Mouse (Mus musculus) kidney, adult 11 months (tissue): ENCODE data around the gene Lrfn4.

Source experiments
- DNase-seq: peaks from one replicate; pipeline ENCODE4 v3.0.0; 2022

The Lrfn4 gene

GRCm38 (mm10) chr19:4615151-4616093 lies at the start of gene Lrfn4:
TSS of gene Lrfn4 (minus strand) at chr19:4615667.
- DNase-seq = peak; percentile 77

GRCm38 (mm10) chr19:4658156-4658555 lies 42.7 kb upstream of the Lrfn4 start:
- DNase-seq = no peak

DNA sequence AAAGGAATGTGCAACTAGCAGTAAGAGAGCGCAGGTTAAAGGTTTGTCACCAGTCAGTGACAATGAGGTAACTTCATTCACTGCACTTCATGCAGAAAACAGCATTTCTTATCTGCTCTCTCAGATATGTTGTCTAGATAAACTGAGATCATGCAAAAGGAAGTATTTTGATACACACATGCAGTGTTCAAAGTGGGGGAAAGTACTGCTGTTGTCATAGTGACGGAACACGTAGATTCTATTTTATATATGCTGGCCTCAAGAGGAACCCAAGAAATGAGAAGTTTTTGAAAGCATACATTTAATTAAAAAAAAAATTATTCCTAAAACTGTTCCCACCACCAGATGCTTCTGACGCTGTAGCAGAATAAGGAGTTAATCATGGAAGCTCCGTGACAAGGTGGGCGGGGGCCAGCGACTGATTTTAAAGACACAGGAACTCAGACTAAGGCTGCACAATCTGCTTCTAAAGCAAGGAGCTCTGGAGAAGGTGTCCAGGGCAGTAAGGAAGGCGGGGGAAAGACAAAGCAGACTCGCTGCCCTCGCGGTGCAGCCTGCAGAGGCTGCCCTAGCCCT lies 31.5 kb upstream of the Lrfn4 start:
- no peak for DNase-seq

DNA sequence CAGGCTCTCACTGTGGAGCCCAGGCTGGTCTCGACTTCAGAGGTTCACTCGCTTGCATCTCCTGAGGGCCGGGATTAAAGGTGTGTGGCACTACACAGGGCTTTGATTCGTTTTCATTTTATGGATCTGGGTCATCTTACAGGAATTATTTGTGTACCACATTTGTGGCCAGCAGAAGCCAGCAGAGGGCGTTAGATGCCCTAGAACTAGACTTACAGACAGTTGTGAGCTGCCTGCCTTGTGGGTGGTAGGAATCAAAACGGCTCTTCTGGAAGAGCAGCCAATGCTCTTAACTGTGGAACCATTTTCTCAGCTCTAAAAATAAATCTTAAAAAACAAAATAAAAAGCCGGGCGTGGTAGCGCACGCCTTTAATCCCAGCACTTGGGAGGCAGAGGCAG lies 28.8 kb upstream of the Lrfn4 start:
- peak; percentile 21 for DNase-seq

GRCm38 (mm10) chr19:4635986-4636385 lies 20.5 kb upstream of the Lrfn4 start:
- no peak for DNase-seq

DNA sequence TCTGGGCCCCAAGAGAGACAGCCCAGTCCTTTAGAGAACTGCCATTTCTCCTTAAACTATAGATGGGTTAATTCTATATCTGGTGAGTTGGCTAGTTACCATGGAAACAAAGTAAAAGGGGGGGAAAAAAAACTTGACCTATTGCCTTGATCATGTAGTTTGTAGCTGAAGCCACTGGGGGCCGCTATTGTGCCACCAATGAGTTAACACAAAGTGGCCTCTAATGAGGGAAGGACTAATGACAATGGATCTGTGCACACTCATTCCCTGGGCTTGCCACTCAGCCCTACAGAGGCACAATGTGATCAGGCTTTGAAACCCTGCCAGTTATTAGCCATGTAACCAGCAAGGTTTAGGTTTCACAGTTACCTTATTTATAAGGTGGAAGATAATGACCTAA lies 13.4 kb upstream of the Lrfn4 start:
- DNase-seq = peak; percentile 37

- DNase-seq = no peak
These were observed 10.5 kb upstream of the Lrfn4 start for GRCm38 (mm10) chr19:4625829-4626535.

GRCm38 (mm10) chr19:4625179-4625828 lies 9.8 kb upstream of the Lrfn4 start, which contains the start of gene Rce1:
TSS of gene Rce1 (minus strand) at chr19:4625641.
- peak; percentile 87 for DNase-seq

- no peak for DNase-seq
These were observed 9.1 kb upstream of the Lrfn4 start for GRCm38 (mm10) chr19:4624406-4625178.

- DNase-seq = no peak
These were observed 8.5 kb upstream of the Lrfn4 start for GRCm38 (mm10) chr19:4624006-4624405.

GRCm38 (mm10) chr19:4623419-4623818 lies 8.0 kb upstream of the Lrfn4 start:
- no peak for DNase-seq

DNA sequence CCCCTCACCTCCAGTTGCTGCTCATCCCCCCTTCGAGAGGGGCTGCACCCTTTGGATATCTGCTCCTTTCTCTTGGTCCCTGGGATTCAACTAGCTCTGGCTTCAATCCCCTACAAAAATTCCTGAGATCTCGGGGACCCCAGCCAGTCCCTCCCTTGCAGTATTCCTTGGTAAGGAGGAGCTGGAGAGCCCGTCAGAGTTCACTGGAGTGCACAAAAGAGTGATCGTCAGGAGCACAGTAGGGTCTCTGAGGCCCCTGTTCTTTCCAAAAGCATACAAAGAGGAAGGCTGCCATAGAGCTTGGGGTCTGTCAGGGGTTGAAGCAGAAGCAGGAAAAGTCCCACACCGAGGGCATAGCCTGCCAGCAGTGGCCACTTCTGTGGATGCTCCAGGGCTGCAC lies 7.3 kb upstream of the Lrfn4 start:
- no peak for DNase-seq

DNA sequence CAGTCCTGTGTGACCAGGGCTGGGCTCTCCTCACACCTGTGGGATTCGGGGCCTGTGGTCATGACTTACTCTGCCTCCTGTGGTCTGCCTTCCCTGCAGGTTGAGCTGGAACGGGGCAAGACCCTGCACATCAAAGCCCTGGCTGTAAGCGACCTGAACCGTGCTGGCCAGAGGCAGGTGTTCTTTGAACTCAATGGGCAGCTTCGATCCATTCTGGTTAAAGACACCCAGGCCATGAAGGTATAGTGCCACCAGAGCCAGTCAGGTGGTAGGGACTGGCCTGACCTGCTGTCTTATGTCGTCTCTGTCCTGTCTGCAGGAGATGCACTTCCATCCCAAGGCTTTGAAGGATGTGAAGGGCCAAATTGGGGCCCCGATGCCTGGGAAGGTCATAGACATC lies 5.3 kb upstream of the Lrfn4 start:
- no peak for DNase-seq

DNA sequence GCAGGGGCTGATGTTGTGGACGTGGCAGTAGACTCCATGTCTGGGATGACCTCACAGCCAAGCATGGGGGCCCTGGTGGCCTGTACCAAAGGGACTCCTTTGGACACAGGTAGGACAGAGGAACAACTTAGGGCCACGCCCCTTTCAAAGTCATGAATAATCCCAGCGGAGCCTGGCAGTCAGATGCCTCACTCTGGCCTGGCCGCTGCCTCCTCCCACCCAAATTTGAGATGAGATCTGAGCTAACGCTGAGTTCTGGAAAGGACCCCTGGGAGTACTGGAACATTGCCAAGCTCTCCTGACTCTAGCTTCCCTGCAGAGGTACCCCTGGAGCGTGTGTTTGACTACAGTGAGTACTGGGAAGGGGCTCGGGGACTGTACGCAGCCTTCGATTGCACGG lies 4.0 kb upstream of the Lrfn4 start:
- DNase-seq = no peak

- no peak for DNase-seq
These were observed 2.7 kb upstream of the Lrfn4 start for GRCm38 (mm10) chr19:4618183-4618582.

- peak; percentile 9 for DNase-seq
These were observed 1.1 kb upstream of the Lrfn4 start for GRCm38 (mm10) chr19:4616546-4616945.

GRCm38 (mm10) chr19:4614305-4615150 lies 939 bp downstream of the Lrfn4 start:
- DNase-seq = peak; percentile 23

GRCm38 (mm10) chr19:4613464-4614304 lies 1.8 kb downstream of the Lrfn4 start:
- peak; percentile 9 for DNase-seq

- no peak for DNase-seq
These were observed 3.1 kb downstream of the Lrfn4 start for GRCm38 (mm10) chr19:4612181-4612961.
